Mouse (Mus musculus) small intestine, adult 2 months (tissue): Measurements from ENCODE around the gene Padi1. TPM values are rescaled to one million over a fixed set of nuclear protein-coding genes. Genes with fewer than 3 reads are reported as not detected.

Source experiments
- H3K27ac ChIP-seq: fragments of 200-500 bp; 2 replicates; pipeline ENCODE4 v1.5.1; 2012; ENCODE audit warnings: low read depth, low read length, control low read depth, inconsistent platforms; ENCODE audit not compliant: insufficient read depth
- H3K27me3 ChIP-seq: fragments of 200-500 bp; 2 replicates; pipeline ENCODE4 v1.6.1; 2012; ENCODE audit warnings: mild to moderate bottlenecking, moderate library complexity, low read length, inconsistent platforms; ENCODE audit not compliant: control insufficient read depth, insufficient read depth
- H3K36me3 ChIP-seq: fragments of 200-500 bp; 2 replicates; pipeline ENCODE4 v1.6.1; 2012; ENCODE audit warnings: mild to moderate bottlenecking, low read length, control low read depth, inconsistent platforms; ENCODE audit not compliant: control insufficient read depth, insufficient read depth
- H3K4me1 ChIP-seq: fragments of 200-500 bp; 2 replicates; pipeline ENCODE4 v1.6.1; 2012; ENCODE audit warnings: low read length, inconsistent platforms, mixed read lengths; ENCODE audit not compliant: control insufficient read depth, insufficient read depth, insufficient read length
- H3K4me3 ChIP-seq: fragments of 200-500 bp; 2 replicates; pipeline ENCODE4 v1.5.1; 2012; ENCODE audit warnings: low read depth, mild to moderate bottlenecking, control low read depth, inconsistent platforms, low read length, moderate library complexity
- CTCF ChIP-seq: fragments of 200-500 bp; IDR thresholded peaks from 2 replicates; pipeline ENCODE4 v1.5.1; 2012; ENCODE audit warnings: low read depth, mild to moderate bottlenecking, control low read depth, inconsistent platforms, low read length, moderate library complexity, mixed read lengths; ENCODE audit not compliant: insufficient replicate concordance, insufficient read length; ENCODE audit errors: extremely low read depth
- POLR2A ChIP-seq: fragments of 200-500 bp; IDR thresholded peaks from 2 replicates; pipeline ENCODE4 v1.6.1; 2012; ENCODE audit warnings: low read depth, mild to moderate bottlenecking, control low read depth, inconsistent platforms, low read length, moderate library complexity
- whole genome bisulfite sequencing: fragments of 180-500 bp; shearing (Covaris S2); methylation state at CpG from one replicate; pipeline ENCODE4 v1.1.7; 2018; 5-methylcytosine and 5-hydroxymethylcytosine counted together
- polyA plus RNA-seq: library from polyadenylated mRNA; depleted of rRNA; stranded (reverse); fragments of >200 nt; gene quantifications from 2 replicates; pipeline ENCODE4 v1.2.3, GENCODE M21; 2012

The Padi1 gene
- polyA plus RNA-seq, 1 experiment = not detected

- H3K4me1 ChIP-seq = peaks cover 12% of the 10 kb centered on the region
- no peak overlapping the region for H3K4me3 ChIP-seq
- no peak overlapping the region for H3K27ac ChIP-seq
- TF ChIP-seq CTCF (no peak), POLR2A (no peak)
- no peaks in the 10 kb centered on the region for H3K36me3 ChIP-seq
- H3K27me3 ChIP-seq = no peaks in the 10 kb centered on the region
- WGBS = 93% methylated on average over 8 of the region's 8 CpGs
These were observed 28.2 kb downstream of the Padi1 start for GRCm38 (mm10) chr4:140817413-140817812.

- H3K27me3 ChIP-seq = no peaks in the 10 kb centered on the region
- H3K36me3 ChIP-seq = no peaks in the 10 kb centered on the region
- no peak overlapping the region for H3K4me3 ChIP-seq
- TF ChIP-seq POLR2A = no peak
- no peak for TF ChIP-seq CTCF
- no peak overlapping the region for H3K27ac ChIP-seq
- 7% methylated on average over 10 of the region's 10 CpGs for WGBS
- peaks cover 12% of the 10 kb centered on the region for H3K4me1 ChIP-seq
These were observed 29.3 kb downstream of the Padi1 start for GRCm38 (mm10) chr4:140815996-140816917.

GRCm38 (mm10) chr4:140815496-140815895 lies 30.1 kb downstream of the Padi1 start:
- H3K36me3 ChIP-seq = no peaks in the 10 kb centered on the region
- TF ChIP-seq CTCF = no peak
- TF ChIP-seq POLR2A = no peak
- no peaks in the 10 kb centered on the region for H3K27me3 ChIP-seq
- no peak overlapping the region for H3K4me3 ChIP-seq
- H3K27ac ChIP-seq = no peak overlapping the region
- 46% methylated on average over 5 of the region's 5 CpGs for WGBS
- peaks cover 12% of the 10 kb centered on the region for H3K4me1 ChIP-seq

- H3K27me3 ChIP-seq = no peaks in the 10 kb centered on the region
- no peaks in the 10 kb centered on the region for H3K36me3 ChIP-seq
- TF ChIP-seq CTCF = peak; percentile 49; the same call in 1 of the 2 replicates
- TF ChIP-seq POLR2A = no peak
- H3K27ac ChIP-seq = 0 out of 2 replicates have a peak overlapping the region, but pooled peaks have one; percentile 13
- H3K4me3 ChIP-seq = peak overlapping the region; percentile 68
- 20% methylated on average over 36 of the region's 36 CpGs for WGBS
- H3K4me1 ChIP-seq = peaks cover 12% of the 10 kb centered on the region
These were observed 31.0 kb downstream of the Padi1 start for GRCm38 (mm10) chr4:140814241-140815225.

GRCm38 (mm10) chr4:140813358-140814185 lies 32.0 kb downstream of the Padi1 start:
- Histone ChIP-seq H3K36me3 (no peaks in the 10 kb centered on the region), H3K4me1 (peaks cover 12% of the 10 kb centered on the region), H3K27me3 (no peaks in the 10 kb centered on the region), H3K27ac (no peak overlapping the region), H3K4me3 (peak overlapping the region; percentile 68)
- TF ChIP-seq CTCF (no peak), POLR2A (no peak)
- 26% methylated on average over 13 of the region's 13 CpGs for WGBS

DNA sequence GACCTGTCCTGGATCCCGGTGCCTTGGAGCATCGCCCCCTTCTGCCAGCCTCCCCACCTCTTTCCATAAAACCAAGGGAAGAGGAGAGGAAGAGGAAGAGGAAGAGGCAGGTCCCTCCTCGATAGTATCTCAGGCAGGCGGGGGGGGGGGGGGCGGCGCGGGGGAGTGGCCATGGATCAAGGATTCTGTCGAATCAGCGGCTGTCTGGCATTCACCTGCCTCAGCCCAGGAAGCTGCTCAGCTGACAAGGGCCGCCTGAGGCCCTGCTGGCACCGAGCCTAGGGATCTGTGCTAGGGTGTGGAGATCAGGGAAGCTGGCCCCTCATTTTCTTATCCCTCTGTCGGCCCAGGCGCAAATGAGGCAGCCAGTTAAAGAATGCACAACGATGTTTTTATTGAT lies 33.0 kb downstream of the Padi1 start:
- H3K4me1 ChIP-seq = peaks cover 12% of the 10 kb centered on the region
- H3K27ac ChIP-seq = no peak overlapping the region
- no peak for TF ChIP-seq CTCF
- TF ChIP-seq POLR2A = no peak
- no peak overlapping the region for H3K4me3 ChIP-seq
- H3K36me3 ChIP-seq = no peaks in the 10 kb centered on the region
- H3K27me3 ChIP-seq = no peaks in the 10 kb centered on the region
- WGBS = 23% methylated on average over 11 of the region's 14 CpGs
